Mouse (Mus musculus) B cell, adult 67 days (primary cell): ENCODE measurements around the gene Vmn1r90. TPM values are rescaled to one million over a fixed set of nuclear protein-coding genes. Genes with fewer than 3 reads are reported as not detected.

ENCODE experiments used
- total RNA-seq, 2 experiments: library from RNA; stranded (reverse); gene quantifications; 4 replicates each; pipeline ENCODE4 v1.2.4; 2023

The Vmn1r90 gene
- total RNA-seq, result not detected

DNA sequence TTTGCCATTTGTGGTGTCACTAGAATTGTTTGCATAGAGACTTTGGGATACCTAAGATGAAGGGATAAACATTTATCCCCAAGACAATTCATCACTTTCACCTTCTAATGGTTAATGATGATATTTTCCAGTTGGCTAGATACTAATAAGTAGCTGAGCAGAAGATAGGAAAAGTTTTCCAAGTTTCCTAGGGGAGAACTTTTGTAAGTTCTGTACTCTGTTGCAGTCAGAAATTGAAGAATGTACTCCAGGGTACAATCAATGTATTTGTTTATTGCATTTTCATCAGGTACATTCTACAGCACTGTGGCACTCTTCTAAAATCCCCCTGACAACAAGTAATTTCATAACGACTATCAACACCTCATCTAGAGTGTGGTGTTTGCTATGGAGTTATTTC is at the start of gene Vmn1r90:
TSS of gene Vmn1r90 (minus strand) at position 101 of the 400 bp plus-strand sequence.

Other genes starting within 250 kb of the Vmn1r90 start
- gene Obox8, start 229.9 kb downstream of the Vmn1r90 start, total RNA-seq, result not detected
- gene Sult2a8, start 116.7 kb downstream of the Vmn1r90 start, total RNA-seq, result not detected
- not detected for gene Sult2a7, start 69.3 kb downstream of the Vmn1r90 start, total RNA-seq
- gene Obox7, start 96.0 kb upstream of the Vmn1r90 start, total RNA-seq, result not detected